8 mouse cellular contexts compared by ENCODE assay signal in the genomic region with DNA sequence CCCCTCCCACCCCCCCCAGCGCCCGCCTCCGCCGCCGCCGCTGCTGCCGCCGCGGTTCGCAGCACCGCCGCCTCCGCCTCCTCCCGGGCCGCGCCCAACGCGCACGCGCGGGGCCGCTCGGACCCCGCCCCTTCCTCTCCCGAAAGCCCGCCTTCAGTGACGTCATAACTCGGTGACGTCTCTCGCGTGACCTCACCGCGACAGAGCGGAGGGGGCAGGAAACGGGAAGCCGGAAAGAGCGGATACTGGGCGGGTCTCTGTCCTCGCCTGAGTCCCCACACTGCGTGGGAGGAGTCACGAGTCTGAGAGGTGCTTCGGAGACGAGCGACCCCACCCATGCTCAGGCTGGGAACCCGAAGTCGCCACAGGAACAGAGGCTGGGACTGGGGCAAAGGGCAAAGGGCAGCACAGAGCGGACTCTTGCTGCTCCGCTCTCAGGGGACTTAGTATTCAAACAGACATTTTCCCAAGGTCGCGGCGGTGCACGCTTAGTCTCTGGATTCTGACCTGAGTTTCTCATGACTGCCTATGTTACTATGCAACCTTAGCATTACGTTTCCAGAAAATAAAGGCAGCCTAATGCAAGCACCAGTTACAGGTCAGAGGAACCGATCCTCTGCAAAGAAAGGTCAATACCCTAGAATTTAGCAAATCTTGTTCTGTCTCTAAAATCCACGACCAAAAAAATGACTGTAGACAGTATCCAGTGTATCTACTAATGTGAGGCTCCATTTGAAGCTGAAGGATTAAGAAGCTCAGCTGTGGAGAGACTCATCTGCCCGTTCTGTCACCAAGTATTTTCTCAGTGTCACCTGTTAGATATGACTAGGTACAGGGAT. TPM values are rescaled to one million over a fixed set of nuclear protein-coding genes. Genes with fewer than 3 reads are reported as not detected.
DNase-seq lines count a peak whose midpoint lies in the region; ATAC-seq and TF ChIP-seq lines count a peak whose summit lies in the region.

A gene (minus strand): TSS at position 81 of the 839 bp plus-strand sequence.

- no peak for TF ChIP-seq CTCF in G1E (IDR thresholded peaks at IDR 0.05; ENCODE audit: low read depth, low read length)
- TF ChIP-seq CTCF in layer of hippocampus, adult 2 months (conservative IDR thresholded peaks at IDR 0.05): no peak
- no peak for TF ChIP-seq CTCF in lung, embryonic 14.5 days (IDR thresholded peaks at IDR 0.05; ENCODE audit: low read depth)
- no peak for TF ChIP-seq CTCF in olfactory bulb, adult 2 months (IDR thresholded peaks at IDR 0.05; ENCODE audit: insufficient read depth, low read depth, low read length)
- TF ChIP-seq CTCF in thymus, adult 2 months (IDR thresholded peaks at IDR 0.05; ENCODE audit: borderline replicate concordance, control insufficient read depth, extremely low read depth, insufficient read depth, low read length, poor library complexity): 0 out of 2 replicates have a peak, but pooled peaks have one; percentile 63

- H3K27me3 ChIP-seq in G1E (ENCODE audit: insufficient read depth, low read length): no peaks in the 10 kb centered on the region
- no peaks in the 10 kb centered on the region; the same call in 1 of the 2 replicates for H3K27me3 ChIP-seq in forebrain, embryonic 16.5 days (replicated peaks; ENCODE audit: control insufficient read depth, insufficient read depth, low read length)
- no peaks in the 10 kb centered on the region for H3K27me3 ChIP-seq in lung, embryonic 14.5 days (ENCODE audit: insufficient read depth, low read length)
- H3K27me3 ChIP-seq in thymus, adult 2 months (ENCODE audit: control insufficient read depth, insufficient read depth, low read length): no peaks in the 10 kb centered on the region

- DNase-seq in G1E (ENCODE audit: low spot score): peak; percentile 79
- peak; percentile 98 for DNase-seq in cerebellum, adult 18-20 months
- peak; percentile 99 for DNase-seq in heart, postnatal 36 days
- DNase-seq in layer of hippocampus, adult 2 months (ENCODE audit: low spot score in 2 of 2): peak; percentile 97 to 100
- peak; percentile 100 for DNase-seq in lung, embryonic 14.5 days
- peak; percentile 98 for DNase-seq in thymus, adult 2 months

- H3K4me1 ChIP-seq in G1E (ENCODE audit: insufficient read depth, low read depth, low read length): peaks cover 52% of the 10 kb centered on the region
- peaks cover 25% of the 10 kb centered on the region for H3K4me1 ChIP-seq in forebrain, embryonic 16.5 days (replicated peaks; ENCODE audit: control insufficient read depth, insufficient read depth, low read length)
- peaks cover 11% of the 10 kb centered on the region for H3K4me1 ChIP-seq in lung, embryonic 14.5 days (ENCODE audit: insufficient read depth)
- H3K4me1 ChIP-seq in olfactory bulb, adult 2 months (ENCODE audit: control insufficient read depth, insufficient read depth, low read length): peaks cover 13% of the 10 kb centered on the region
- peaks cover 28% of the 10 kb centered on the region for H3K4me1 ChIP-seq in thymus, adult 2 months (replicated peaks; ENCODE audit: control insufficient read depth, insufficient read depth, low read length)

- 3% methylated on average over 26 of the region's 56 CpGs for WGBS in forebrain, embryonic 16.5 days
- 3% methylated on average over 29 of the region's 56 CpGs for WGBS in lung, embryonic 14.5 days
- 2% methylated on average over 56 of the region's 56 CpGs for WGBS in olfactory bulb, adult 2 months
- whole genome bisulfite sequencing in thymus, adult 2 months: 2% methylated on average over 44 of the region's 56 CpGs

- intact Hi-C loops in heart, postnatal 36 days (cut with DNase I): loop anchor here (1.0 kb wide), 1 partner anchor 19 kb away; no protein-coding TSS in a partner anchor

- H3K9ac ChIP-seq in forebrain, embryonic 16.5 days (replicated peaks; ENCODE audit: low read depth, low read length): peak within 1 kb of the TSS; percentile 91
- peak within 1 kb of the TSS; percentile 93 for H3K9ac ChIP-seq in lung, embryonic 14.5 days

- peaks cover 19% of the 10 kb centered on the region for H3K36me3 ChIP-seq in G1E (replicated peaks)
- H3K36me3 ChIP-seq in forebrain, embryonic 16.5 days (ENCODE audit: control insufficient read depth, insufficient read depth): no peaks in the 10 kb centered on the region
- H3K36me3 ChIP-seq in lung, embryonic 14.5 days (ENCODE audit: insufficient read depth): no peaks in the 10 kb centered on the region
- H3K36me3 ChIP-seq in thymus, adult 2 months (ENCODE audit: control insufficient read depth, insufficient read depth, low read length): no peaks in the 10 kb centered on the region

- no peaks in the 10 kb centered on the region for H3K9me3 ChIP-seq in G1E (replicated peaks)
- no peaks in the 10 kb centered on the region for H3K9me3 ChIP-seq in forebrain, embryonic 16.5 days (ENCODE audit: control insufficient read depth, low read length)
- no peaks in the 10 kb centered on the region for H3K9me3 ChIP-seq in lung, embryonic 14.5 days (ENCODE audit: low read depth, low read length)

- peak; percentile 93 for TF ChIP-seq POLR2A in olfactory bulb, adult 2 months (IDR thresholded peaks at IDR 0.05; ENCODE audit: insufficient read depth, low read depth, low read length)
- TF ChIP-seq POLR2A in thymus, adult 2 months (IDR thresholded peaks at IDR 0.05; ENCODE audit: control insufficient read depth, extremely low read depth, insufficient read depth, low read length, poor library complexity): peak; percentile 90

- H3K27ac ChIP-seq in forebrain, embryonic 16.5 days (ENCODE audit: low read length): peak within 1 kb of the TSS; percentile 87
- peak within 1 kb of the TSS; percentile 97 for H3K27ac ChIP-seq in layer of hippocampus, adult 2 months
- H3K27ac ChIP-seq in lung, embryonic 14.5 days (ENCODE audit: low read depth): peak within 1 kb of the TSS; percentile 85
- peak within 1 kb of the TSS; percentile 93 for H3K27ac ChIP-seq in olfactory bulb, adult 2 months (ENCODE audit: insufficient read depth, low read depth, low read length)
- peak within 1 kb of the TSS; percentile 75 for H3K27ac ChIP-seq in thymus, adult 2 months (ENCODE audit: control insufficient read depth, insufficient read depth, low read length)

- H3K4me2 ChIP-seq in forebrain, embryonic 16.5 days (ENCODE audit: low read length): peak within 1 kb of the TSS; percentile 82
- H3K4me2 ChIP-seq in lung, embryonic 14.5 days: peak within 1 kb of the TSS; percentile 96

- peak; percentile 92 for ATAC-seq in G1E (ENCODE audit: extremely low read depth, insufficient number of reproducible peaks, low FRiP score, poor library complexity, severe bottlenecking)
- peak; percentile 98 for ATAC-seq in forebrain, embryonic 16.5 days
- ATAC-seq in lung, embryonic 14.5 days (ENCODE audit: insufficient read depth): peak; percentile 94

- peak within 1 kb of the TSS; percentile 97 for H3K4me3 ChIP-seq in G1E (ENCODE audit: low read depth, low read length)
- H3K4me3 ChIP-seq in forebrain, embryonic 16.5 days (replicated peaks; ENCODE audit: low read length): peak within 1 kb of the TSS; percentile 90
- peak within 1 kb of the TSS; percentile 80 for H3K4me3 ChIP-seq in layer of hippocampus, adult 2 months
- peak within 1 kb of the TSS; percentile 93 for H3K4me3 ChIP-seq in lung, embryonic 14.5 days (ENCODE audit: low read depth, low read length)
- peak within 1 kb of the TSS; percentile 87 for H3K4me3 ChIP-seq in olfactory bulb, adult 2 months (ENCODE audit: insufficient read depth, low read depth, low read length)
- peak within 1 kb of the TSS; percentile 68 for H3K4me3 ChIP-seq in thymus, adult 2 months (ENCODE audit: control insufficient read depth, insufficient read depth, low read length)

RNA-seq across cellular contexts. Expression of the gene that starts here (rescaled TPM):
- total RNA-seq in G1E (2014; fragmentation: Nextera tagmentation): 84.4 and 87.4 TPM in 2 replicates
- total RNA-seq in G1E (2017): 61.6 and 65.3 TPM in 2 replicates
- 58.6 and 60.2 TPM in 2 replicates for polyA plus RNA-seq in G1E (2012)
- 11.9 and 12.4 TPM in 2 replicates for polyA plus RNA-seq in forebrain, embryonic 16.5 days (2015; fragmentation: Nextera tagmentation; extraction: Ambion mirVana)
- total RNA-seq in heart, postnatal 36 days (2021): 100 to 1,000 TPM; 135 to 140 TPM
- total RNA-seq in layer of hippocampus, adult 2 months (2021): 100 to 1,000 TPM; 192 to 197 TPM
- 19.5 and 20.3 TPM in 2 replicates for polyA plus RNA-seq in lung, embryonic 14.5 days (2014; fragmentation: Nextera tagmentation; extraction: Ambion mirVana)
- 114 TPM in 1 of 2 replicates, not detected in the other for polyA plus RNA-seq in olfactory bulb, adult 2 months (2012; ENCODE audit: insufficient read depth, insufficient read length, low replicate concordance, missing spikeins)
- polyA plus RNA-seq in thymus, adult 2 months (2012; rRNA removed): 97.5 and 104 TPM in 2 replicates

Comparison
In these comparisons a context has a peak if more than half of its experiments do, and no peak if none do; other contexts are left out.
1. Peak in every context shown above with its lines: DNase-seq, ATAC-seq, H3K4me3 ChIP-seq and H3K27ac ChIP-seq.